8 mouse cellular contexts compared by ENCODE assay signal in genomic region chr4:35225734-35226495, GRCm38 (mm10). TPM values are rescaled to one million over a fixed set of nuclear protein-coding genes. Genes with fewer than 3 reads are reported as not detected.
A peak's percentile ranks its signal among the peaks of the same experiment; 100 is the strongest.
DNase-seq lines count a peak whose midpoint lies in the region; ATAC-seq and TF ChIP-seq lines count a peak whose summit lies in the region.

C9orf72 (minus strand) TSS chr4:35226175.

- H3K27me3 ChIP-seq in forebrain, embryonic 10.5 days (ENCODE audit: poor library complexity, severe bottlenecking), result peaks cover 8% of the 10 kb centered on the region
- H3K27me3 ChIP-seq in heart, embryonic 15.5 days, result no peaks in the 10 kb centered on the region
- H3K27me3 ChIP-seq in liver, embryonic 14.5 days (ENCODE audit: control insufficient read depth, insufficient read depth, low read length), result no peaks in the 10 kb centered on the region
- H3K27me3 ChIP-seq in neural tube, embryonic 11.5 days (ENCODE audit: control insufficient read depth, insufficient read depth, low read length), result no peaks in the 10 kb centered on the region
- H3K27me3 ChIP-seq in stomach, postnatal 0 days (ENCODE audit: control insufficient read depth, insufficient read depth, low read length), result no peaks in the 10 kb centered on the region

- TF ChIP-seq EP300 in liver, embryonic 14.5 days (IDR thresholded peaks at IDR 0.05; ENCODE audit: low read depth), result no peak; the same call in 1 of the 2 replicates
- no peak for TF ChIP-seq EP300 in stomach, postnatal 0 days (optimal IDR thresholded peaks at IDR 0.05)

- H3K4me1 ChIP-seq in forebrain, embryonic 10.5 days, result peaks cover 11% of the 10 kb centered on the region
- peaks cover 9% of the 10 kb centered on the region for H3K4me1 ChIP-seq in heart, embryonic 15.5 days (replicated peaks)
- H3K4me1 ChIP-seq in liver, embryonic 14.5 days (replicated peaks; ENCODE audit: control insufficient read depth in 2 of 2, insufficient read depth in 2 of 2, low read length in 1 of 2), result peaks cover 3 to 9% of the 10 kb centered on the region in 2 experiments; a peak in 3 of 4 replicates
- no peaks in the 10 kb centered on the region for H3K4me1 ChIP-seq in neural tube, embryonic 11.5 days (ENCODE audit: control insufficient read depth, insufficient read depth, low read length)
- no peaks in the 10 kb centered on the region for H3K4me1 ChIP-seq in stomach, postnatal 0 days (replicated peaks; ENCODE audit: control insufficient read depth, insufficient read depth)

- H3K4me3 ChIP-seq in forebrain, embryonic 10.5 days, result peak within 1 kb of the TSS; percentile 72
- H3K4me3 ChIP-seq in heart, embryonic 15.5 days, result peak within 1 kb of the TSS; percentile 90
- peak within 1 kb of the TSS; percentile 71 to 98 for H3K4me3 ChIP-seq in liver, embryonic 14.5 days (ENCODE audit: insufficient read depth in 1 of 2, low read depth in 2 of 2, low read length in 2 of 2)
- peak within 1 kb of the TSS; percentile 87 for H3K4me3 ChIP-seq in neural tube, embryonic 11.5 days (ENCODE audit: low read depth, low read length)
- H3K4me3 ChIP-seq in stomach, postnatal 0 days (ENCODE audit: low read depth, low read length), result peak within 1 kb of the TSS; percentile 89

- TF ChIP-seq CTCF in liver, embryonic 14.5 days (IDR thresholded peaks at IDR 0.05; ENCODE audit: low read depth), result no peak
- TF ChIP-seq CTCF in stomach, postnatal 0 days (IDR thresholded peaks at IDR 0.05; ENCODE audit: low read depth), result no peak

- peak; percentile 93 to 95 for DNase-seq in CD8-positive naive resting alpha-beta T cell, adult 2 months (ENCODE audit: low read depth in 2 of 2, low spot score in 2 of 2)
- DNase-seq in c-Kit-positive CD71-negative TER-119-negative erythroid progenitor cells, embryonic 14.5 days (ENCODE audit: low read depth), result peak; percentile 90
- DNase-seq in forebrain, embryonic 10.5 days (ENCODE audit: extremely low spot score, low spot score), result peak; percentile 90
- peak; percentile 97 for DNase-seq in kidney, postnatal 25 days
- peak; percentile 81 to 86 (median 83) for DNase-seq in liver, embryonic 14.5 days (ENCODE audit: low read depth in 3 of 3, low spot score in 3 of 3)
- peak; percentile 92 for DNase-seq in neural tube, embryonic 11.5 days (ENCODE audit: low spot score)
- peak; percentile 95 for DNase-seq in stomach, postnatal 0 days (ENCODE audit: low spot score)

- H3K9me3 ChIP-seq in forebrain, embryonic 10.5 days, result no peaks in the 10 kb centered on the region
- H3K9me3 ChIP-seq in heart, embryonic 15.5 days (replicated peaks), result no peaks in the 10 kb centered on the region
- no peaks in the 10 kb centered on the region for H3K9me3 ChIP-seq in liver, embryonic 14.5 days (ENCODE audit: control insufficient read depth, low read length)
- no peaks in the 10 kb centered on the region for H3K9me3 ChIP-seq in neural tube, embryonic 11.5 days (ENCODE audit: control insufficient read depth, low read length)
- no peaks in the 10 kb centered on the region for H3K9me3 ChIP-seq in stomach, postnatal 0 days (ENCODE audit: control insufficient read depth, low read length)

- H3K9ac ChIP-seq in heart, embryonic 15.5 days, result peak within 1 kb of the TSS; percentile 83
- H3K9ac ChIP-seq in liver, embryonic 14.5 days (replicated peaks), result peak within 1 kb of the TSS; percentile 74
- peak within 1 kb of the TSS; percentile 81 for H3K9ac ChIP-seq in neural tube, embryonic 11.5 days (ENCODE audit: low read length)
- peak within 1 kb of the TSS; percentile 84 for H3K9ac ChIP-seq in stomach, postnatal 0 days (ENCODE audit: low read length)

- peak within 1 kb of the TSS; percentile 84 for H3K4me2 ChIP-seq in heart, embryonic 15.5 days
- H3K4me2 ChIP-seq in liver, embryonic 14.5 days (ENCODE audit: low read depth), result peak within 1 kb of the TSS; percentile 77
- H3K4me2 ChIP-seq in neural tube, embryonic 11.5 days (ENCODE audit: low read depth), result peak within 1 kb of the TSS; percentile 81
- H3K4me2 ChIP-seq in stomach, postnatal 0 days (replicated peaks; ENCODE audit: low read depth), result peak within 1 kb of the TSS; percentile 89

- ATAC-seq in heart, embryonic 15.5 days (replicated peaks; ENCODE audit: insufficient number of reproducible peaks, insufficient read depth, low FRiP score, low read depth), result peak; percentile 97
- ATAC-seq in liver, embryonic 14.5 days (ENCODE audit: insufficient read depth), result peak; percentile 98
- ATAC-seq in neural tube, embryonic 11.5 days (ENCODE audit: insufficient read depth, low FRiP score, low TSS enrichment), result peak; percentile 97
- ATAC-seq in stomach, postnatal 0 days (ENCODE audit: low FRiP score, low TSS enrichment), result peak; percentile 98

- H3K36me3 ChIP-seq in forebrain, embryonic 10.5 days (replicated peaks), result no peaks in the 10 kb centered on the region
- H3K36me3 ChIP-seq in heart, embryonic 15.5 days, result no peaks in the 10 kb centered on the region
- H3K36me3 ChIP-seq in liver, embryonic 14.5 days (replicated peaks; ENCODE audit: control insufficient read depth, insufficient read depth, low read depth), result no peaks in the 10 kb centered on the region
- no peaks in the 10 kb centered on the region for H3K36me3 ChIP-seq in neural tube, embryonic 11.5 days (ENCODE audit: control insufficient read depth, insufficient read depth, low read length)
- H3K36me3 ChIP-seq in stomach, postnatal 0 days (ENCODE audit: control insufficient read depth, insufficient read depth, low read length), result no peaks in the 10 kb centered on the region

- peak within 1 kb of the TSS; percentile 83 for H3K27ac ChIP-seq in forebrain, embryonic 10.5 days
- peak within 1 kb of the TSS; percentile 92 for H3K27ac ChIP-seq in heart, embryonic 15.5 days
- peak within 1 kb of the TSS; percentile 52 for H3K27ac ChIP-seq in liver, embryonic 14.5 days
- H3K27ac ChIP-seq in neural tube, embryonic 11.5 days (ENCODE audit: low read depth, low read length), result peak within 1 kb of the TSS; percentile 62; the same call in 1 of the 2 replicates
- H3K27ac ChIP-seq in stomach, postnatal 0 days (replicated peaks), result peak within 1 kb of the TSS; percentile 79

- under 1% methylated on average over 51 of the region's 51 CpGs for WGBS in forebrain, embryonic 10.5 days
- under 1% methylated on average over 51 of the region's 51 CpGs for WGBS in heart, embryonic 15.5 days
- under 1% methylated on average over 45 of the region's 51 CpGs for WGBS in liver, embryonic 14.5 days (ENCODE audit: insufficient replicate concordance)
- under 1% methylated on average over 42 of the region's 51 CpGs for WGBS in neural tube, embryonic 11.5 days
- 0% methylated on average over 37 of the region's 51 CpGs for WGBS in stomach, postnatal 0 days

RNA-seq across cellular contexts. Expression of gene C9orf72, which starts in this region (rescaled TPM):
- polyA plus RNA-seq in forebrain, embryonic 10.5 days (2016; fragmentation: Nextera tagmentation; extraction: Ambion mirVana), result 14.3 and 17.1 TPM in 2 replicates
- polyA plus RNA-seq in heart, embryonic 15.5 days (2015; fragmentation: Nextera tagmentation; extraction: Ambion mirVana), result 19.0 and 20.1 TPM in 2 replicates
- polyA plus RNA-seq in liver, embryonic 14.5 days (2012; rRNA removed), result 2.2 and 3.0 TPM in 2 replicates
- 3.0 and 3.9 TPM in 2 replicates for polyA plus RNA-seq in liver, embryonic 14.5 days (2014; fragmentation: Nextera tagmentation; extraction: Ambion mirVana)
- polyA plus RNA-seq in neural tube, embryonic 11.5 days (2014; fragmentation: Nextera tagmentation; extraction: Ambion mirVana), result 29.7 and 31.8 TPM in 2 replicates
- polyA plus RNA-seq in stomach, postnatal 0 days (2015; fragmentation: Nextera tagmentation; extraction: Ambion mirVana), result 7.2 and 7.6 TPM in 2 replicates

Comparison
In these comparisons a context has a peak if more than half of its experiments do, and no peak if none do; other contexts are left out.
1. Peak in every context shown above with its lines: DNase-seq, ATAC-seq, H3K4me3 ChIP-seq and H3K27ac ChIP-seq.